Mouse (Mus musculus) testis, postnatal 10 days (tissue): ENCODE measurements at regions not wholly inside any gene's neighbourhood (a gene's known extent, or its start where the extent isn't known, plus 50 kb on each side); places are given as distances from the start of the nearest gene placed in this dataset.

Source experiments
- DNase-seq: peaks from one replicate; pipeline ENCODE4 v3.0.0; 2021; ENCODE audit warnings: low spot score

- DNase-seq, result no peak
Measured at GRCm38 (mm10) chr14:78438064-78438677, 98.4 kb downstream of the Akap11 start.

GRCm38 (mm10) chr14:78436586-78436985 is 100.0 kb downstream of the Akap11 start:
- DNase-seq, result no peak

GRCm38 (mm10) chr14:78435982-78436381 is 100.6 kb downstream of the Akap11 start:
- no peak for DNase-seq

- no peak for DNase-seq
Measured at GRCm38 (mm10) chr14:78435561-78435960, 101.0 kb downstream of the Akap11 start.

GRCm38 (mm10) chr14:78434753-78435152 is 101.9 kb downstream of the Akap11 start:
- DNase-seq, result no peak

GRCm38 (mm10) chr14:78434126-78434525 is 102.5 kb downstream of the Akap11 start:
- no peak for DNase-seq

- no peak for DNase-seq
Measured at GRCm38 (mm10) chr14:78432471-78432870, 104.1 kb downstream of the Akap11 start.

GRCm38 (mm10) chr14:78431931-78432330 is 104.7 kb downstream of the Akap11 start:
- DNase-seq, result no peak

GRCm38 (mm10) chr14:78431406-78431805 is 105.2 kb downstream of the Akap11 start:
- DNase-seq, result no peak

GRCm38 (mm10) chr14:78428233-78429019 is 108.2 kb downstream of the Akap11 start:
- no peak for DNase-seq

- DNase-seq, result no peak
Measured at GRCm38 (mm10) chr14:78427062-78427461, 109.5 kb downstream of the Akap11 start.

- DNase-seq, result no peak
Measured at GRCm38 (mm10) chr14:78422601-78423000, 114.0 kb downstream of the Akap11 start.

GRCm38 (mm10) chr14:78420966-78421365 is 113.1 kb upstream of the Tnfsf11 start:
- DNase-seq, result no peak

GRCm38 (mm10) chr14:78420176-78420575 is 112.3 kb upstream of the Tnfsf11 start:
- DNase-seq, result no peak

- no peak for DNase-seq
Measured at GRCm38 (mm10) chr14:78405568-78405967, 97.7 kb upstream of the Tnfsf11 start.

- DNase-seq, result no peak
Measured at GRCm38 (mm10) chr14:78397914-78398313, 90.1 kb upstream of the Tnfsf11 start.

GRCm38 (mm10) chr14:78395631-78396030 is 87.8 kb upstream of the Tnfsf11 start:
- DNase-seq, result no peak

GRCm38 (mm10) chr14:78387011-78387410 is 79.2 kb upstream of the Tnfsf11 start:
- no peak for DNase-seq

- DNase-seq, result no peak
Measured at GRCm38 (mm10) chr14:78384370-78384769, 76.5 kb upstream of the Tnfsf11 start.

GRCm38 (mm10) chr14:78383256-78383709 is 75.4 kb upstream of the Tnfsf11 start:
- DNase-seq, result peak; percentile 93

- DNase-seq, result no peak
Measured at GRCm38 (mm10) chr14:78380011-78380410, 72.2 kb upstream of the Tnfsf11 start.

- no peak for DNase-seq
Measured at GRCm38 (mm10) chr14:78376591-78376990, 68.7 kb upstream of the Tnfsf11 start.

- no peak for DNase-seq
Measured at GRCm38 (mm10) chr14:78375746-78376495, 68.1 kb upstream of the Tnfsf11 start.
